Mouse (Mus musculus) MEL-GATA-1-ER (cell line): ENCODE results near the gene Rassf7.
"Not testable (repeated sequence)": the region's sequence is repeated elsewhere in the genome, so short reads cannot be mapped to it uniquely, and the experiment has no call there.

Experiments used
- DNase-seq: peaks from one replicate; pipeline ENCODE4 v3.0.0-alpha.2; 2012; ENCODE audit warnings: low read depth; ENCODE audit errors: extremely low read depth

The Rassf7 gene

DNA sequence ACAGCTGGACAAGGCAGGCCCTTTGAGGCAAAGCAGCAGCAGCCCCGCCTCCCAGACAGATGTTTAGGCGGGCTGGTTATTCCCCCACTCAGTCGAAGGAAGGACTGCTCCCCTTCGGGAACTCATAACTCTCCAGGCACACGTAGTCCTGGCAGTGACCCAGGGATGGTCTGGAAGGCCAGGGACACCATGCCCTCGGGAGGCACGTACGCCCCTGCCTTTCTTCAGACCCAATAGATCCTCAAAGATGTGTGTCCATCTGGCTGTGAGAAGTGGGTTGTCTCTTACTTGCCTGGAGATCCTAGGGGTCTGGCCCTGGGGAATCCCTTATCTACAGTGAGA, 6.4 kb downstream of the Rassf7 start:
- DNase-seq = no peak

DNA sequence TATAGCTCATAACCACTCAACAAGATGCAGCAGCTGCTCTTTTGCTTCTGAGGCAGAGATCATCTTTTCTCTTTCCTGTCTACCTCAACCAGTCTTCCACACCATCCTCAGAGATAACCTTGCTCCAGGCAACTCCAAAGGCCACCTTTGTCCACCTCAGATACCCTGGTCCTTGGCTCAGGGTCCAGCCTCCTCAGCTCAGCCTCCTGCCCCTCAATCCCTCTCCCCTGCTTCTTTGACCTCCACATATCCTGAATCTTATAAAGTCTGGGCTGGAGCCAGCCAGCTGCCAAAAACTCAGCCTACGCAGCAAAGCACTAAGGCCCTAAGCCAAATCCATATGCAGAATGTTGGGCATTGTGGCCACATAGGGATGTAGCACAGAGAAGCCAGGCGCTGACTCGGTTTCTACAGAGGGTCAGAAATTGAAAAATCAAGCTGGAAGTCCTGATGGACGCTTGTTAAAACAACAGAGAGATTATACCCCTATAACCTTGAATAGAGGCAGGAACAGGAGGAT, 7.1 kb downstream of the Rassf7 start:
- DNase-seq = no peak

DNA sequence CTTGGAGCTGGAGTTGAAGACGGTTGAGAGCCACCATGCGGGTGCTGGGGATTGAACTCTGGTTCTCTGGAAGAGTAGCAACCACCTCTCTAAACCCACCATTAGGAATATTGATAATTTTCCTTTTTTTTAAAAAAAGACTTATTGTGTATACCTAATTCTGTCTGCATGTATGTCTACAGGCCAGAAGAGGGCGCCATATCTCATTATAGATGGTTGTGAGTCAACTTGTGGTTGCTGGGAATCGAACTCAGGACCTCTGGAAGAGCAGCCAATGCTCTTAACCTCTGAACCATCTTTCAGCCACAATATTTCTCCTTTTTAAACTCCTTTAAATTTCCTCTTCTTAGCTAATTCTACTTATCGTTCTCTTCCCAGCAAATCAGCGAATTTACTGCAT, 10.9 kb downstream of the Rassf7 start:
- DNase-seq = no peak

DNA sequence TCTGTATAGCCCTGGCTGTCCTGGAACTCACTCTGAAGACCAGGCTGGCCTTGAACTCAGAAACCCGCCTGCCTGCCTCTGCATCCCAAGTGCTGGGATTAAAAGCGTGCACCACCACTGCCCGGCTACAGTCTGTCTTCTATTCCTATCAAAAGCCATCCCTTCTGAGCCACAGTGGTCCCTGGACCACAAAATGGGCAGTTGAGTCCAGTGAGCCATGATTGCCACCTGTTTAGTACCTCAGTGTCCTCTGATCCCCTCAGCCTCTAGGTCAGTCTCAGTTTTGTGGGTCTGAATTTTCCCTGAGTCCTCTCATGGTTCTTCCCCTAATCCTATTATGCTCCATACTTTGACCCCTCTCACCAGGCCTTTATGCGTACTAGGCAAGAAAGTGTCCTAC, 12.1 kb downstream of the Rassf7 start:
- DNase-seq = no peak

DNA sequence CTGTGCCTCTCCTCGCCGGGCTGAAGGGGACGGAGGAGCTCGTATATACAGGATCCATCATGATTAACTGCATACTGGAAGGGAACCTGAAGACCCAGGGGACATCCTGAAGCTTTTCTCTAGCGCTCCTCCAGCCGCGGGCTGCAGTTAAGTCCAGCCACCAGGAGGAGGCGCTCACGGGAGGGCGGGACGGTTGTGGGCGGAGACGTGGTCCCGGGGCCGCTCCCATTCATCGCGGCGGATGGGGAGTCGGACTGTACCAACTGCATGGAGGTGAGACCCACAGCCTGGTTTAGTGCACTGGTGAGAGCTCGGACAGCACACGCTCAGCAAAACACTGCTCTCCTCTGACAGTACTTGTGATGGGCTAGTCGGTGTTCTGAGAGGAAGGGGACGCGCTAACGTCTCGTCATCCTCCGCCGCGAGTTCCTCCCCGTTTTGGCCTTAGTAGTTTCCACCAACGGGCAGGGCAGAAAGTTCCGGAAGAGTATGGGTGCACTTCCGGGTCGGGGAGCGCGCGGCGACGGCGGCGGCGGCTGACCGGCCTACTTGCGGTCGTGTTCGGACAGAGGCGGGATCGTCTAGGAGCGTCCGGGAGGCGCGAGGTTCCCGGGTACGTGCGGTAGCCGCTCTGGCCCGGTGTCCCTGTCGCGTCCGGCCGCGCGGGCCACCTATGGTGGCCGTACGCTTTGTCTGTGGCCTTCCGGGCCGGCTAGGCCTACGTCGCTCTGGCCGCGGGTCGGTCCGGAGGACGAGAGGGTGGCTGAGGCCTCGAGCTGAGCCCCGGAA, 12.8 kb downstream of the Rassf7 start, which contains the start of gene Phrf1:
TSS of gene Phrf1 (plus strand) at position 506 of the 789 bp plus-strand sequence.
- peak; percentile 66 for DNase-seq

DNA sequence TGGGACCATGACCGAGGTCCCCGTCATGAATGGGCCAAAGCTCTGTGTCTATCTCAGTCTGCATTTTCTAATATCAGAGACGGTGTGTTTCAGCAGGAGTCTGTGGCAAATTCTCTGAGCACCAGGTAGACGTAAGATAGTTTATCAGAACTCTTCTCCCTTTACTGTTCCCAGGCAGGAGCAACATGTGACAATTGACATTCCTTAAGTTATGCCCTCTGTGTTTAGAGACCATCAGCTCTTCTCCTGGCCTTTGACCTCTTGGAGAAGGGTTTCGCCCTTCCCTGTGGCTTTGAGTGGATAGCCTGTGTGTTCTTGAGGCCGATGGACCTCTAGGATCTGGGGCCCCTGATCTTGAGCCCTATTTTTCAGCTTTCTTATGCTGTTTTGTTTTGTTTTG, 14.0 kb downstream of the Rassf7 start:
- no peak for DNase-seq

DNA sequence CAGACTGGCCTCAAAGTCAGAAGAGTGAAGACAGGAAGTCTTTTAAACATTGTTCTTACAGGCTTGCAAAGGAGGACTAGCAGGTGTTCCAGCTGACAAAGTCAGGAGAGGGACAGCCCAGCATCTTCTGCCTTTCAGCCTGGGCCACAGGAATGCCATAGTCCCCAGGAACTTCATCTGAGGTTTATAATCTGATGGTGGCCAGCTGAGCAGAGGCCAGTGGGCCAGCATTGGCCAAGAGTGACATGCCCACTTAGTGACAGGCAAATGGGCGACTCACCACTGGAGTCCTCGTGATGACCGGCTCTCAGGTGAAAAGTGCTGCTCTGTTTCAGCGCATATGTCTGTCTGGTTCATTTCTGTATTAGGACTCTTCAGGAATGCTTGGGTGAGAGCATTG, 14.9 kb downstream of the Rassf7 start:
- no peak for DNase-seq

DNA sequence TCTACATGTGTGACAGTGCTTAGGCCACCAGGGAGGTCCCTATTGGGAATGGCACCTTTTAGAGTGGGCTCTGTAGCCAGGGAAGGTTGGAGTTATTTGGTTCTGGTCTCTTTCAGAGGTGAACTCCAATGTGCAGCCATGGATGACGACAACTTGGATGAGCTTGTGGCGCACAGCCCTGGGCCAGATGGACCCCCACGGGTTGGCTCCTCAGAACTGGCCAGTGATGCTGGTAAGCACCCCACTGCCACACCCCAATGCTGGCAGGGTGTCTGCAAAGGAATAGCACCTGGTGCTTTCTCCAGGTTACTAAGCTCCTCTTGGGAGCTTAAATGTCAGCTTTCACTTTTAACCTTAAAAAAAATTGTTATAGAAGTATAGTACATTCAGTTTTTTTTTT, 15.5 kb downstream of the Rassf7 start:
- no peak for DNase-seq

DNA sequence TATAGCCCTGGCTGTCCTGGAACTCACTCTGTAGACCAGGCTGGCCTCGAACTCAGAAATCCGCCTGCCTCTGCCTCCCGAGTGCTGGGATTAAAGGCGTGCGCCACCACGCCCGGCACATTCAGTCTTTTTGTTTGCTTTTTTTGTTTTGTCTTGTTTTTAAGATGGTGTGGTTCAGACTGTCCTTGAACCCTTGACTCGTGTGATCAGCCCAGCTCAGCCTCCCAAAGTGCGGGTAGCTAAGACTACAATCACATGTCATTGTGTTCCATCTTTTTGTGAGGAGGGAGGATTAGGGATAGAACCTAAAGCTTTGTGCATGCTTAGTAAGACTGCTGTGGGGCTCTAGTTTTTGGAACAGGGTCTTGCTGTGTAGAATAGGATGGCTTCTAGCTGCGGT, 15.9 kb downstream of the Rassf7 start:
- DNase-seq = no peak

DNA sequence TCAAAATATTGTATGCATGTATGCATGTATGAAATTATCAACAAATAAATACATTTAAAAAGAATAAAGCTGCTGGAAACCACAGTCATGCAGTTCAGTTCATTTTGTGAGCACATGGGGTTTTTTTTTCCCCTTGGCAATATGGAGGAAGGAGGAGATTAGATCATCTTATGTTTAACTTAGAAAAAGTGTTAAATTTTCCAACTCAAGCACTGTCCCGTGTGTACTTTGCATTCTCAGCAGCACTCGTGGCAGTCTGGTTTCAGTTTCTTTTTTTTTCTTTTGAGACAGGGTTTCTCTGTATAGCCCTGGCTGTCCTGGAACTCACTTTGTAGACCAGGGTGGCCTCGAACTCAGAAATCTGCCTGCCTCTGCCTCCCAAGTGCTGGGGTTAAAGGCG, 34.8 kb downstream of the Rassf7 start:
- not testable (repeated sequence) for DNase-seq

DNA sequence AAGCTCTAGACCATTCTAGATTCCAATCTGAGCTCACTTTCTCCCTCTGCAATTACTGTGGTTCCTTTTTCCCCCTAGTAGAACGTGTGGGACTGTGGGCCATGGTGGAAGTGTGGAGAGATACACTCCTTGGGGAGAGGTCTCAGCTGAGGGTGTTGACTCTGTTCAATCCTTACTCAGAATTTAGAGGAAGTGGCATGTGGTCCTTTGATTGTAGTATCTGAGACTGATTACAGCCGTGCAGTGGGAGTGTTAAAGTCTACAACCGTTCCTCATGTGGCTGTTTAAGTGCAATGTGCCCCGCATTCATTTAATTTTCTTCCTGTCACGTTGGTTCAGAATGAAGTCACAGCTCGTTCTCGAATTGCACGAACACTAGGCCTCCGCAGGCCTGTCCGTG, 40.5 kb downstream of the Rassf7 start:
- peak; percentile 39 for DNase-seq

DNA sequence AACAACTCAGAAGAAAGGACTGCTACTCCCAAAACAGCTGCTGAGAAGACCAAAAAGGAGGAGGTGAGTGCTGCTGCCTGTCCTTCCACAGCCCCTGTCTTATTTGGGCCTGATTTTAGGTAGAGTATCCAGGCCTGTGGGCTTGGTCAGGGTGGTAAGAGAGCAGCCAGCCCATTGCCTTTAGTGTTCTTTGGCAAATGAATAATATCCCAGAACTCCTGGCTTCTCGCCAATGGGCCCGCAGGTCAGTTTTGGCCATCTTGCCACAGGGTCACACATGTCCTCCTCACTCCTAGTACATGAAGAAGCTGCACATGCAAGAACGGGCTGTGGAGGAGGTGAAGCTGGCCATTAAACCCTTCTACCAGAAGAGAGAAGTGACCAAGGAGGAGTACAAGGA, 45.8 kb downstream of the Rassf7 start:
- DNase-seq = no peak

DNA sequence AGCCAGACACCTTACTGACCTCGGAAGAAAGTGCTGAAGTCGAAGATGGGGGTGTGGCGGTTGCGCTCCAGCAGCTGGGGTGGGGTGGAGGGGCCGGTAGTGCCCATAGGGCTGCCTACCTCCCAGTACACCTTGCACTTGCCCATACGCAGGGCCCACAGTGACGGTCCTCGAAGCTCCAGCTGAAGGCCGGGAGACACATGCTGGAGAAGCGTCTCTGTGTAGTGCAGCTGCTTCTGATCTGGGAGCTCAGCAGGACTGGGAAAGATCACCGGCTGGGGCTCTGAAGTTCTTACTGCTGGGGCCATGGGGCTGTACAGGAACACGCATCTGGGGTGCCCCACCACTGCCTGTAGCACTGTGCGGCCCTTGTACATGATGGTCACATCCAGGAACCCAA, 48.0 kb downstream of the Rassf7 start:
- DNase-seq = no peak

DNA sequence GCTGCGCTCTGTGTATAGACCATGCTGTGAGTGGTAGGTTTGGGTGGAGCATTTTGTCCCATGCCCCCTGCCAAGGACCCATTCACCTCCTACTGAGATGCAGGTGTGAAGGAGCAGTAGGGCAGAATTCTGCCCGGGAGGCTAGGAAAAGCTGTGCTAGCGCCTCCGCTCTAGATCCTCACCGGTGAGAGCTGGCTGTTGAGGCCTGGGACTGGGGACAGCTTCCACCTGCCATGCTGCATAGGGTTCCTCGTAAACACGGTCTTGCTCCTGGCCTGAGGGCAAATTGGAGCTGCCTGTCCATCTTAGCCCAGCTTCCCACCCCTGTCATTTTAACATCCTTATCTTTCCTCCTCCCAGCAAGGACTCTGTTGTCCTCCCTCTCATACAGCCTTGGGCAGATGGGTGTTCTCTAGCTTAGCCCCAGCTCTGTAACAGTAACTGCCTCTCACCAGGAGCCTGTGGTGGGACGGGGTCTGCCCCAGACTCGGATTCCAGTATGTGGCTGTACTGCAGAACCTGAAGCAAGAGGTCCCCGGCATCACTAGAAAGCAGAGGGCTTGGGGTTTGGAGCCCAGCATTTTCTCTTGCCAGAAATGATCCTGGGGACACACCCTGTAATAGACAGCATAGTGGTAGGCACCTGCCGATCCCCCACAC, 48.5 kb downstream of the Rassf7 start:
- DNase-seq = no peak

DNA sequence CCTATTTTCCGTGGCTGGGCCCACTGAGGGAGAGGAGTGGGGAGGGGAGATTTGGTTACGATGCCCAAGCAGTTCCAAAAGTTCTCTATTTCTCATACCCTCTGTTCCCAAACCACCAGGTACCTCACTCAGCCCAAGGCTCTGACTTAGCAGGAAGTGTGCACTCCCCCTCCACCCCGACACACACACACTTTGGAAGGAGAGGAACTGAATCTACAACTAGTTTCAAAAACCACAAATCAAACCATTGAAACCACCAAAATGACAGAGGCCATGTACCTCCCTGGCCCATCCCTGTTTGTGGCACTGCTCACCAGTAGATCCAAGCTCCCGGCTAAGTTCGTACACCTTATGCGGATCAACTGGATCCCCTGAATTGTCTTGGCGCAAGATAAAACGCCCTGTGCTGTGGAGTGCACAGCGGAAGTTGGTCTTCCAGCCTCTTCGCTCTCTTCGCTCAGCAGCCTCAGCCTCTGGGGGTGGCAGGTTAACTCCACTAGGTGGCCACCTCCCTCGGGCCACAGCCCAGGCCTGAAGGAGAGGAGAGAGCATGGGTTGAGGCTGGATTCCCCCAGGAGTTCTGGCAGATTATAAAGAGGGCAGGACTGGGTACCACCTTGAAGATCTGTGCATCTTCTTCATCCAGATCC, 49.2 kb downstream of the Rassf7 start:
- no peak for DNase-seq

DNA sequence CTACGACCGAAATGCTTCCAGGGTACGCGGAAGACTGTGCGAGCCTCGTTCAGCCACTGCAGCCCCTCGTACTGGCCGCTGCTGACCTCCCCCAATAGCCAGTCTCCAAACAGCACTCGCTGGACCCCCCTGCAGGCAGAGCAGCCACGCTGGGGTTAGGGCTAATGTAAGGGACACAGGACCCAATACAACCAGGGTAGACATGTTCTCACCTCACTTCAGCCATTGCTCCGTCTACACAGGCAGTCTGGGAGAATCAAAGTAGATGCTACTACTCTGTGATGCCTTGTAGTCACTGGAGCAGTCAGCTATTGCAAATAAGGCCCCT, 49.7 kb downstream of the Rassf7 start:
- DNase-seq = no peak

DNA sequence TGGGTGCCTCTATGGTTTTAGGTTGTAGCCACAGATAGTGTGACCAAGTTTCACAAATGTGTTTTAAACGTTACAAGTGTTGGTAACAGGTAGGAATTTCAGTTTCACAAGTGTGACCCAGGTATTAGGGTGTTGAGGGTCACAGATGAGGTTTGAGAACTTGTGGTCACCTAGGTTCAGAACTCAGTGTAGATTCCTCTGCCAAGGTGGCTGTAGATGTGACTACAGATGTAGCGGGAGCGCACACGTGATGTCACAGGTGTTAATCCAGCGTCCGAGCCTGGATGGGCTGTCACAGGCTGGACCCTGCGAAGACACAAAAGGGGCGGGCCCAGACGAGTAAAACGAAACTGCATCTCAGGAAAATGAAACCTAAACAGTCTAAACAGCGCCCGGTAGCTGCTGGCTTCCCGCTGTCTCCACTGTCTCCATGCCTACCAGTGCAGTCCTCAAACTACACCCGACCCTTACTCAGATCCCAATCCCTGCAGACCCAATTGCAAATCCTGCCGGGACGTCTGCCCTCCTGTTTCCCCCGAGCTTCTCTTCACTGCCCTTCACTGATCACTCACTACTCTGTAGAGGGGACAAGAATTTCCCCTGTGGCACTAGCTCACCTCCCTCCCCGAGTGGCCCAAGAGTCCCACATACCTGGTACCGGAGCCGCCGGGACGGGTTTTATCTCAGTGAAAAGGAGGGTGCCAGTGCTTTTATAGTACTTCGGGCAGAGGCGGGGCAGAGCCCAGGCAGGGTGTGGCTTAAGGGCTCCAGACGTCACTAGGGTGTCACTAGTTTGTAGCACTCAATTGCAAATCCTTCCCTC, 50.3 kb downstream of the Rassf7 start, which contains the start of gene Irf7:
TSS of gene Irf7 (minus strand) at position 743 of the 823 bp plus-strand sequence.
- peak; percentile 40 for DNase-seq
